ENCODE assay signal across 9 mouse cellular contexts in genomic region chr14:21983950-21984730, GRCm38 (mm10). TPM values are rescaled to one million over a fixed set of nuclear protein-coding genes. Genes with fewer than 3 reads are reported as not detected.
A peak's percentile ranks its signal among the peaks of the same experiment; 100 is the strongest.
DNase-seq lines count a peak whose midpoint lies in the region; ATAC-seq and TF ChIP-seq lines count a peak whose summit lies in the region.
"Had no signal": no experiment of that assay in that cellular context is flagged by ENCODE, and none has a peak within 500 bp of the region (broad histone marks: within the 10 kb centered on the region; RNA-seq: fewer than 3 reads in every experiment).

No protein-coding gene starts in this region.

- ATAC-seq in neural tube, embryonic 11.5 days (ENCODE audit: insufficient read depth, low FRiP score, low TSS enrichment): no peak
- no peak for ATAC-seq in liver, embryonic 14.5 days (ENCODE audit: insufficient read depth)

- no peak for TF ChIP-seq CTCF in liver, embryonic 14.5 days (IDR thresholded peaks at IDR 0.05; ENCODE audit: low read depth)

- no peak for TF ChIP-seq EP300 in liver, embryonic 14.5 days (IDR thresholded peaks at IDR 0.05; ENCODE audit: low read depth)

- H3K4me1 ChIP-seq in neural tube, embryonic 11.5 days (ENCODE audit: control insufficient read depth, insufficient read depth, low read length): peaks cover 11% of the 10 kb centered on the region
- H3K4me1 ChIP-seq in liver, embryonic 14.5 days (replicated peaks; ENCODE audit: control insufficient read depth in 2 of 2, insufficient read depth in 2 of 2, low read length in 1 of 2): no peaks in the 10 kb centered on the region

- H3K36me3 ChIP-seq in neural tube, embryonic 11.5 days (ENCODE audit: control insufficient read depth, insufficient read depth, low read length): peaks cover 13% of the 10 kb centered on the region
- H3K36me3 ChIP-seq in liver, embryonic 14.5 days (replicated peaks; ENCODE audit: control insufficient read depth, insufficient read depth, low read depth): no peaks in the 10 kb centered on the region

- H3K27ac ChIP-seq in neural tube, embryonic 11.5 days (ENCODE audit: low read depth, low read length): peak overlapping the region; percentile 83
- no peak overlapping the region for H3K27ac ChIP-seq in liver, embryonic 14.5 days

- peak; percentile 55 for DNase-seq in embryo, embryonic 10.5 days (ENCODE audit: low spot score)
- DNase-seq in embryo, embryonic 9.5 days (ENCODE audit: extremely low spot score): no peak
- DNase-seq in neural tube, embryonic 11.5 days (ENCODE audit: low spot score): no peak
- DNase-seq in neural tube, embryonic 10.5 days (ENCODE audit: extremely low spot score, low spot score): no peak
- no peak for DNase-seq in liver, embryonic 14.5 days (ENCODE audit: low read depth in 3 of 3, low spot score in 3 of 3)
- DNase-seq in right cerebral cortex, postnatal 10 days (ENCODE audit: low spot score in 2 of 2): no peak
- DNase-seq in MN1 (ENCODE audit: low spot score): no peak
- DNase-seq in right cerebral cortex, postnatal 25 days: no peak
- DNase-seq: left cerebral cortex, postnatal 4 days had no signal

- H3K4me2 ChIP-seq in neural tube, embryonic 11.5 days (ENCODE audit: low read depth): peak overlapping the region; percentile 83
- H3K4me2 ChIP-seq in liver, embryonic 14.5 days (ENCODE audit: low read depth): peak overlapping the region; percentile 52; the same call in 1 of the 2 replicates

- H3K9ac ChIP-seq in neural tube, embryonic 11.5 days (ENCODE audit: low read length): peak overlapping the region; percentile 97
- H3K9ac ChIP-seq in liver, embryonic 14.5 days (replicated peaks): no peak overlapping the region

- H3K27me3 ChIP-seq in neural tube, embryonic 11.5 days (ENCODE audit: control insufficient read depth, insufficient read depth, low read length): no peaks in the 10 kb centered on the region
- peaks cover 77% of the 10 kb centered on the region for H3K27me3 ChIP-seq in liver, embryonic 14.5 days (ENCODE audit: control insufficient read depth, insufficient read depth, low read length)

- H3K4me3 ChIP-seq in neural tube, embryonic 11.5 days (ENCODE audit: low read depth, low read length): peak overlapping the region; percentile 88
- peak overlapping the region in 1 of 2 experiments; percentile 23; a peak in 1 of 4 replicates for H3K4me3 ChIP-seq in liver, embryonic 14.5 days (ENCODE audit: insufficient read depth in 1 of 2, low read depth in 2 of 2, low read length in 2 of 2)

- 2% methylated on average over 18 of the region's 18 CpGs for WGBS in neural tube, embryonic 11.5 days
- 9% methylated on average over 18 of the region's 18 CpGs for WGBS in liver, embryonic 14.5 days (ENCODE audit: insufficient replicate concordance)

- H3K9me3 ChIP-seq in neural tube, embryonic 11.5 days (ENCODE audit: control insufficient read depth, low read length): no peaks in the 10 kb centered on the region
- no peaks in the 10 kb centered on the region for H3K9me3 ChIP-seq in liver, embryonic 14.5 days (ENCODE audit: control insufficient read depth, low read length)

RNA-seq across cellular contexts. Expression of gene Zfp503, which starts 5.3 kb away (rescaled TPM):
- polyA plus RNA-seq in neural tube, embryonic 11.5 days (2014; fragmentation: Nextera tagmentation; extraction: Ambion mirVana): 13.3 and 17.1 TPM in 2 replicates
- 0.77 and 0.90 TPM in 2 replicates for polyA plus RNA-seq in liver, embryonic 14.5 days (2012; rRNA removed)
- 0.24 and 0.43 TPM in 2 replicates for polyA plus RNA-seq in liver, embryonic 14.5 days (2014; fragmentation: Nextera tagmentation; extraction: Ambion mirVana)

RNA-seq across cellular contexts. Expression of gene Lrmda, which starts 35.4 kb away (rescaled TPM):
- polyA plus RNA-seq in neural tube, embryonic 11.5 days (2014; fragmentation: Nextera tagmentation; extraction: Ambion mirVana): 0.66 TPM in 1 of 2 replicates, not detected in the other
- polyA plus RNA-seq in liver, embryonic 14.5 days (2012; rRNA removed): 0.05 and 0.18 TPM in 2 replicates
- 0.22 and 0.76 TPM in 2 replicates for polyA plus RNA-seq in liver, embryonic 14.5 days (2014; fragmentation: Nextera tagmentation; extraction: Ambion mirVana)
